Mouse (Mus musculus) liver, embryonic 16.5 days (tissue): ENCODE results near the gene Ubash3a. TPM values are rescaled to one million over a fixed set of nuclear protein-coding genes. Genes with fewer than 3 reads are reported as not detected.
A peak's percentile ranks its signal among the peaks of the same experiment; 100 is the strongest.

Source experiments
- ATAC-seq: fragments of 200-750 bp; cut with Nextera tagmentation; 2 replicates; pipeline ENCODE4 v1.8.0; 2017; ENCODE audit warnings: low read depth, mild to moderate bottlenecking, moderate number of reproducible peaks, moderate library complexity
- H3K27ac ChIP-seq: fragments of 300-500 bp; sonication (generic); 2 replicates; pipeline ENCODE4 v1.5.1; 2014; ENCODE audit warnings: mild to moderate bottlenecking, low read length
- H3K27me3 ChIP-seq: fragments of 300-500 bp; sonication (generic); 2 replicates; pipeline ENCODE4 v1.6.1; 2014; ENCODE audit warnings: low read depth, low read length, mixed read lengths; ENCODE audit not compliant: control insufficient read depth, insufficient read depth
- H3K36me3 ChIP-seq: fragments of 300-500 bp; sonication (generic); 2 replicates; pipeline ENCODE4 v1.6.1; 2014; ENCODE audit warnings: mild to moderate bottlenecking; ENCODE audit not compliant: control insufficient read depth, insufficient read depth
- H3K4me1 ChIP-seq: fragments of 300-500 bp; sonication (generic); 2 replicates; pipeline ENCODE4 v1.6.1; 2014; ENCODE audit warnings: low read depth, low read length, mixed read lengths; ENCODE audit not compliant: control insufficient read depth
- H3K4me2 ChIP-seq: fragments of 300-500 bp; sonication (generic); 2 replicates; pipeline ENCODE4 v1.6.1; 2014; ENCODE audit warnings: low read depth, low read length, mixed read lengths
- H3K4me3 ChIP-seq: fragments of 300-500 bp; sonication (generic); 2 replicates; pipeline ENCODE4 v1.5.1; 2014; ENCODE audit warnings: low read depth, mild to moderate bottlenecking, low read length
- H3K9ac ChIP-seq: fragments of 300-500 bp; sonication (generic); 2 replicates; pipeline ENCODE4 v1.6.1; 2014; ENCODE audit warnings: low read depth, low read length
- H3K9me3 ChIP-seq: fragments of 300-500 bp; sonication (generic); replicated peaks from 2 replicates; pipeline ENCODE4 v1.6.1; 2016; ENCODE audit warnings: low read length; ENCODE audit not compliant: control insufficient read depth
- WGBS: fragments of 180-500 bp; shearing (Covaris S2); extraction: QIAGEN DNeasy Blood & Tissue Kit; methylation state at CpG from one replicate; pipeline ENCODE4 v1.1.7; 2014; ENCODE audit not compliant: insufficient replicate concordance; 5-methylcytosine and 5-hydroxymethylcytosine counted together
- polyA plus RNA-seq: library from polyadenylated mRNA; unstranded; fragments of >200 nt; fragmentation: Nextera tagmentation; extraction: Ambion mirVana; gene quantifications from 2 replicates; pipeline ENCODE4 v1.2.1, GENCODE M21; 2015

The Ubash3a gene
- polyA plus RNA-seq, 1 experiment from 2014 or later: 6.3 TPM

DNA sequence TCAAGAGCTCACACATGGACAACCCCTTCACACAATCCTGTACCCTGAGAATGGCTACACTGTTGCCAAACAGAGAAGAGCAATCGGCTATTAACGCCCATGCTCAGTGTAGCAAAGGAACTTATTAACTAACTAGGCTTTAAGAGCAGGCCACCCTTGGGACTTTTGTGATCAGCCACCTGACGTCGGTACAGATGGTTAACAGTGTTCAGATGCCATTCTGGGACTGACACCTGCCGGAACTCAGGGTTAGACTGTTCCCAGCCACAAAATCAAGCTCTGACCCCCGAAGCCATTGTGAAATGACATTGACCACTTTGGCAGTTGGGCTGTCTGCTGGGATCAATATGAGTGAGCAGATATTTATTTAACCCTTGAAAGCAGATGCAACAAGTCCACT, 53.7 kb downstream of the Ubash3a start:
- WGBS: 58% methylated on average over 6 of the region's 6 CpGs
- Histone ChIP-seq H3K4me2 (no peak overlapping the region), H3K27ac (no peak overlapping the region)

DNA sequence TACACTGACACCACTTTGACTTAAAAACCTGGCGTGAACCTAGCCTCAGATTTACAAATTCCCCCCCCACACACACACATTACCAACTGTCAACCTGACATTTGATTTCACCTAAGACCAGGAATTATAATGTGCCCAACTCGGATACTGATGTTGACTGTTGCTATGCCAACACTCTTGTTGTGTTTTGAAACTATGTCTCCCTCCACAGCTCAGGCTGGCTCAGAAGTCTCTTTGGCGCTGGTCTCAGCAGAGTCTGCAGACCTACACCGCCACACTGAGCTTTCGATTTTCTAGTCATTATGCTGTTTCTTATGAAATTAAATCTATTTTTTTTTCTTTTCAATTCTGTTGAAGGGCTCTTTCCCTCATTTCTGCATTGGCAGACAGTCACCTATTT, 55.0 kb downstream of the Ubash3a start:
- Histone ChIP-seq H3K27ac (no peak overlapping the region), H3K9ac (no peak overlapping the region), H3K36me3 (no peaks in the 10 kb centered on the region), H3K4me3 (no peak overlapping the region), H3K9me3 (no peaks in the 10 kb centered on the region), H3K4me1 (peaks cover 2% of the 10 kb centered on the region), H3K27me3 (no peaks in the 10 kb centered on the region), H3K4me2 (no peak overlapping the region)
- no peak for ATAC-seq
- WGBS: 57% methylated on average over 5 of the region's 5 CpGs

More for the DNA sequence above, 53.7 kb downstream of the Ubash3a start:
- H3K36me3 ChIP-seq: no peaks in the 10 kb centered on the region
- no peaks in the 10 kb centered on the region for H3K9me3 ChIP-seq
- H3K4me1 ChIP-seq: peaks cover 2% of the 10 kb centered on the region
- peak; percentile 53; the same call in 1 of the 2 replicates for ATAC-seq
- H3K27me3 ChIP-seq: no peaks in the 10 kb centered on the region
- no peak overlapping the region for H3K4me3 ChIP-seq
- no peak overlapping the region for H3K9ac ChIP-seq

DNA sequence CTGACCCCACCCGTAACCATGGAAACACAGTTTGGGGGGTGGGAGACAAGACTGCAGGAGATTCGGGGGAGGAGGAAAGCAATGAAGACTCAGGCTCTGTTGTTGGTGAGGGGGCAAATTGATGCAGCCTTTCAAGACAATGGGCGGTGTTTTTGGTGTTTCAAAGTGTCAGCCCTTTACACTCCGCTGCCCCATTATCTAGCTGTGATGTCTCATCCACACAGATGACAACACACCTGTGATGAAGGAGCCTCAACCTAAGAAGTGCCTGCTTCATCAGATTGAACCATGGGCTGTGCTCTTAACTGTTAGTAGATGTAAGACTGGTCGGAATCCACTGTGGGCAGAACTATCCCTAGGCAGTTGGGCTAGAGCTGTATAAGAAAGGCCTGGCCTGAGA, 56.1 kb downstream of the Ubash3a start:
- 66% methylated on average over 5 of the region's 5 CpGs for WGBS
- no peak overlapping the region for H3K9ac ChIP-seq

DNA sequence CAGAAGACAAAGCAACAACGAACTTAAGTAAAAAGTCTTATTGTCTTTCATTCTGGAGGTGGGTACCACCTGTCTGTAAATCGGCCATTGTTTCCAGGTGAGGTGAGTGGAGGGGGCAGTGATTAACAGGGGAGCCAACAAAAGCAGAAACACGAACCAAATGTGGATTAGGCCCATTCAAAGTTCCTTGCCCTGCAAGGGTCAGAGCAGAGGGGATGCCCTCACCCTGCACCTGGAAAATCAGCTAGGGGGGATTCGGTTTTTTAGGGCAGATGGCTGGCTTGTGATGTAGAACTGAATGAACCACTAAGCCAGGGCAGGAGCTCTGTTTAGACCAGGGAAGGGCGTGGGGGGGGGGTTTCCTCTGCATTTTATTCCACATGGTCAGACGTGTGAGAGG, 56.7 kb downstream of the Ubash3a start:
- H3K9ac ChIP-seq: no peak overlapping the region
- no peak overlapping the region for H3K4me2 ChIP-seq
- H3K27me3 ChIP-seq: no peaks in the 10 kb centered on the region
- no peaks in the 10 kb centered on the region for H3K9me3 ChIP-seq
- H3K4me3 ChIP-seq: no peak overlapping the region
- ATAC-seq: no peak
- no peaks in the 10 kb centered on the region for H3K36me3 ChIP-seq
- no peak overlapping the region for H3K27ac ChIP-seq
- peaks cover 2% of the 10 kb centered on the region for H3K4me1 ChIP-seq
- WGBS: 38% methylated on average over 6 of the region's 6 CpGs

More for the DNA sequence above, 56.1 kb downstream of the Ubash3a start:
- Histone ChIP-seq H3K4me3 (no peak overlapping the region), H3K36me3 (no peaks in the 10 kb centered on the region), H3K27me3 (no peaks in the 10 kb centered on the region), H3K4me2 (no peak overlapping the region), H3K27ac (no peak overlapping the region), H3K4me1 (peaks cover 2% of the 10 kb centered on the region), H3K9me3 (no peaks in the 10 kb centered on the region)
- no peak for ATAC-seq

DNA sequence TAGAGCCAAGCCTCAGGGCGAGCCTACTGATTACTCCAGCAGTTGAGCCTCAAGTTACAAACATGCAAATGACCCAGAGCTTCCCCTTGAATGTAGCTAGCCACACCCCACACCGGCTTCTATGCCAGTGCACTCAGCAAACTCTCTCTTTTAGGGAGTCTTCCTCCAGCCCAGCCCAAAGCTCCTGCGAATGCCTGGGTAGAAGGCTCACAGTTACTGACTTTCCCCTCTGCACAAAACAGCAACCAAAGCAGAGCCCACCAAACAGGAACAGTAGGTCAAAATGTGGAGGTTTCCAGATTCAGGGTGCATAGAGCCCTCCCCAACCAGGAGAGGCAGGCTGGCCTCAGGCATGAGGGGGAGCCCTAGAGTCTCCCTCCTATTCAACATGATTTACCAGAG, 57.5 kb downstream of the Ubash3a start:
- no peaks in the 10 kb centered on the region for H3K36me3 ChIP-seq
- no peak overlapping the region for H3K4me3 ChIP-seq
- H3K9me3 ChIP-seq: no peaks in the 10 kb centered on the region
- H3K4me2 ChIP-seq: no peak overlapping the region
- WGBS: 18% methylated on average over 3 of the region's 3 CpGs
- H3K27ac ChIP-seq: no peak overlapping the region
- ATAC-seq: no peak
- peaks cover 2% of the 10 kb centered on the region for H3K4me1 ChIP-seq
- H3K27me3 ChIP-seq: no peaks in the 10 kb centered on the region
- no peak overlapping the region for H3K9ac ChIP-seq

DNA sequence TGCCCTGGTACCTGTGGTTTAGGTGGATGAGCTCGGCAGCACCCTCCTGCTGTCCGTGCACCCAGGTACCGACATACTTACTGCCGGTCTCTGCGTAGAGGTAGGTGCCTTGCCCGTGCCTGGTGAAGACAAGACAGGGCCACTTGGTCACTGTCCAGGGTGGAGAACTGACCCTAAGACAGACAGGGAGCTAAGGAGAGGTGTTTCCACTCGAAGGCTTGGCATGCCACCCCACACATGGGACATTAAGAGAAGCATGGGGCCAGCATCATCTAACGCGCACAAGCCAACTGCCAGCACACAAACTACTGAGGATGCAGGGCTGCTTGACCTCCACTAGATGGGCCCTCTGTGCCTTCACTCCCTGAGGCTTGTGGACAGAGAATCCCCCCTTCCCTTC, 58.2 kb downstream of the Ubash3a start:
- H3K27ac ChIP-seq: no peak overlapping the region
- no peak overlapping the region for H3K4me3 ChIP-seq
- no peak overlapping the region for H3K9ac ChIP-seq
- ATAC-seq: no peak
- H3K4me1 ChIP-seq: peaks cover under 1% of the 10 kb centered on the region
- H3K27me3 ChIP-seq: no peaks in the 10 kb centered on the region
- H3K9me3 ChIP-seq: no peaks in the 10 kb centered on the region
- H3K4me2 ChIP-seq: no peak overlapping the region
- no peaks in the 10 kb centered on the region for H3K36me3 ChIP-seq
- 79% methylated on average over 9 of the region's 9 CpGs for WGBS

DNA sequence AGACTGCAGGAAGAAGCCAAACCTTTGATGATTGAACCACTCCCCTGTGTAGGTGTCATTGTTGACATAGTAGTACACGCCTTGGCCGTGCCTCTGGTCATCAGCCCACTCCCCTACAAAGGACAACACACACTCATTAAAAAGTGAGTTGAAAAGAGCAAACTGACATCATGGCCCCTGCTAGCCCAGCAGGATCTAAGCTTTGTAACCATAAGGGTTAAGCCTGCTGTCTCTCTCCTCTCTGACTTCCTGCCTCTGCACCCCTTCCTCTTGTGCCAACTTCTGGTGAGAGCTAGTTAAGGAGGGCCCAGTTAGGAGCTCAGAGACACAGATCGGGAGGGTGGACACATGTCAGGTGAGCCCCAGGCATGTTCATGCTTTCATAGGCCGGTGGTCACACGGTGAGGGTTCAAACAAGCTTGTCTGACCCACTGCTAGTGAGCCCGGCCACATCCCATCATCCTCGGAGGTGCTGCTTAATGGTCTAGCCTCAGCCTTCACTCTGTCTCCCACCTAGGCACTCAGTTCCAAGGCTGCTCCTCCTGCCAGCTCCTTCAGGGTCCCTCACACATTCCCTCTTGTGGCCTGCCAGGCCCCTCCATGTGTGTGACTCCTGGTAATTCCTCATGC, 58.8 kb downstream of the Ubash3a start:
- Histone ChIP-seq H3K36me3 (no peaks in the 10 kb centered on the region), H3K4me3 (no peak overlapping the region), H3K9me3 (no peaks in the 10 kb centered on the region), H3K9ac (no peak overlapping the region), H3K4me1 (no peaks in the 10 kb centered on the region), H3K27ac (no peak overlapping the region; the same call in 1 of the 2 replicates), H3K4me2 (no peak overlapping the region), H3K27me3 (no peaks in the 10 kb centered on the region)
- ATAC-seq: no peak
- 52% methylated on average over 7 of the region's 7 CpGs for WGBS

DNA sequence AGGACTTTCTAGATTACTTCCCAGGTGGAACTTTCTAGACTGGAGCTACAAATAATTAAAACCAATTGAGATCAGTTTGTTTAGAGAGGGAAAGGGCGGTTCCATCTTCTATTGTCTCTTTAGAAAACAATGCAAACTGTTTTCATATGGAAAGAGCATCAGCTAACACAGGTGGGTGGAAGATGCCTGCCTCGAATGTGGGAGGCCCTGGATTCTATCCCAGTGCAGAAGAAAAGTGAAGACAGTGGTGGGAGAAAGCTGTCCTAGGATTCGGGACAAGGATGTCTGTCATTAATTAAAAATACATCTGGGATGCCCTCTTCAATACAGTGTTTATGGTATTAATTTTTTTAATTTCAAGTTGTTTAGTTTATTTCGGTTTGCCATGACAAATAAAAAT, 59.5 kb downstream of the Ubash3a start:
- no peak overlapping the region for H3K27ac ChIP-seq
- H3K4me1 ChIP-seq: no peaks in the 10 kb centered on the region
- ATAC-seq: no peak
- H3K36me3 ChIP-seq: no peaks in the 10 kb centered on the region
- 49% methylated on average over 4 of the region's 4 CpGs for WGBS
- no peak overlapping the region for H3K4me3 ChIP-seq
- H3K9me3 ChIP-seq: no peaks in the 10 kb centered on the region
- H3K9ac ChIP-seq: no peak overlapping the region
- no peak overlapping the region for H3K4me2 ChIP-seq
- no peaks in the 10 kb centered on the region for H3K27me3 ChIP-seq

DNA sequence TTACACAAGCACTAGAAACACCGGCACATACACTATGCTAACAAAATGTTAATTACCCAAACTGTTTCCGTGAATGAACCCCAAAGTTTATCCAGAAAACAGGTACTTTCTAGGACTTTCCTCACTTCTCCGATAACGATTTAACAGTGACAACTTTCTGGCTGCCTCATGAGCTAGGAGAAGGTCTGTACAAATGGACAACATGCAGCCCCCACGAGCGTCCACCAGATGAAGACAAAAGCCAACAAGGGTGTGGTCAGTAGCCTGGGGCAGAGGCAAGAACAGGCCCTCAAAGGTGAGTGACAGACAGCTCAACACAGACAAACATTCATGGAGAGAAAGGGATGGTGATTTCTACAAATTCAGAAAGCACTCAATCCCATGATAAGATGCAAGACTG, 59.9 kb downstream of the Ubash3a start:
- Histone ChIP-seq H3K4me1 (no peaks in the 10 kb centered on the region), H3K9ac (no peak overlapping the region), H3K27me3 (no peaks in the 10 kb centered on the region), H3K4me2 (no peak overlapping the region), H3K9me3 (no peaks in the 10 kb centered on the region), H3K27ac (no peak overlapping the region), H3K36me3 (no peaks in the 10 kb centered on the region), H3K4me3 (no peak overlapping the region)
- ATAC-seq: no peak
- 64% methylated on average over 6 of the region's 6 CpGs for WGBS
